ENCODE assay signal across 8 mouse cellular contexts in the genomic region with DNA sequence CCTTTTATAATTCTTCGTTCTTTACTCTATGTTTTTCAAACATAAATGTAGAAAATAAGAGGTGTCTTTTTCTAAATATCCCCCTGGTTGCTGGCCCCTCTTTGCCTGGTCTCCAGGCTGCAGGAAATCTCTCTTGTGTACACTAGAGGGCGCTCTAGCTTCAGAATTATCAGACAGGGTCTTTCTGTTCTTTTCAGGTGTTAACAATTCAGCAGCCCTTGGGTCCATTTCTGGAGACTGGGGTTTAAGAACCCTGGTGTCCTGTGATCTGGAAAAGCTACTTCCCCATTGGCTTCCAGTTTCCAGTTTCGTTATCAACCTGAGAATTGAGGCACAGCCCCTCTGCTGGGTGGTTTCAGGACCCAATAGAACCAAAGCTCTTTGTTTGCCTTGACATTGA.
DNase-seq lines count a peak whose midpoint lies in the region; ATAC-seq lines count a peak whose summit lies in the region.

No protein-coding gene starts in this region.

- peak; percentile 46 for DNase-seq in CD4-positive, CD25-positive, alpha-beta regulatory T cell, adult 2 months (ENCODE audit: low read depth, low spot score)
- DNase-seq in kidney, adult 9 months = peak; percentile 17
- DNase-seq in kidney, postnatal 4 days = no peak
- peak; percentile 54 for DNase-seq in thymus, postnatal 0 days (ENCODE audit: low spot score)
- DNase-seq in thymus, postnatal 25 days = no peak
- peak; percentile 25 for DNase-seq in thymus, postnatal 4 days
- no peak for DNase-seq in layer of hippocampus, adult 9-11 months

- ATAC-seq in CD4-positive, CD25-positive, alpha-beta regulatory T cell, adult 4 months = no peak

Comparison
In these comparisons a context has a peak if more than half of its experiments do, and no peak if none do; other contexts are left out.
1. DNase-seq: peak in CD4-positive, CD25-positive, alpha-beta regulatory T cell, adult 2 months (single experiment), kidney, adult 9 months (single experiment), thymus, postnatal 0 days (single experiment) and thymus, postnatal 4 days (single experiment); none in kidney, postnatal 4 days (0 of 2), thymus, postnatal 25 days (single experiment) and layer of hippocampus, adult 9-11 months (single experiment).